Mouse (Mus musculus) intestine, embryonic 14.5 days (tissue): Measurements from ENCODE around the gene Pkdcc. TPM values are rescaled to one million over a fixed set of nuclear protein-coding genes. Genes with fewer than 3 reads are reported as not detected.
A peak's percentile ranks its signal among the peaks of the same experiment; 100 is the strongest.

Source experiments
- ATAC-seq: fragments of 200-750 bp; cut with Nextera tagmentation; replicated peaks from 2 replicates; pipeline ENCODE4 v1.8.0; 2017; ENCODE audit warnings: low read depth, moderate number of reproducible peaks, moderate TSS enrichment, moderate library complexity; ENCODE audit not compliant: low FRiP score, low TSS enrichment
- DNase-seq: peaks from one replicate; pipeline ENCODE4 v3.0.0-alpha.2; 2018; ENCODE audit warnings: low spot score
- H3K27ac ChIP-seq: fragments of 300-500 bp; sonication (generic); 2 replicates; pipeline ENCODE4 v1.5.1; 2014; ENCODE audit warnings: low read depth, mild to moderate bottlenecking, control low read depth
- H3K27me3 ChIP-seq: fragments of 300-500 bp; sonication (generic); replicated peaks from 2 replicates; pipeline ENCODE4 v1.6.1; 2014; ENCODE audit warnings: low read length, control low read depth; ENCODE audit not compliant: control insufficient read depth, insufficient read depth
- H3K36me3 ChIP-seq: fragments of 300-500 bp; sonication (generic); 2 replicates; pipeline ENCODE4 v1.6.1; 2014; ENCODE audit warnings: low read length, control low read depth; ENCODE audit not compliant: control insufficient read depth, insufficient read depth
- H3K4me1 ChIP-seq: fragments of 300-500 bp; sonication (generic); replicated peaks from 2 replicates; pipeline ENCODE4 v1.6.1; 2014; ENCODE audit warnings: low read length, control low read depth, mixed read lengths; ENCODE audit not compliant: control insufficient read depth, insufficient read depth
- H3K4me2 ChIP-seq: fragments of 300-500 bp; sonication (generic); 2 replicates; pipeline ENCODE4 v1.6.1; 2014; ENCODE audit warnings: low read length
- H3K4me3 ChIP-seq: fragments of 300-500 bp; sonication (generic); 2 replicates; pipeline ENCODE4 v1.5.1; 2014; ENCODE audit warnings: low read depth, low read length, control low read depth, mixed read lengths
- H3K9ac ChIP-seq: fragments of 300-500 bp; sonication (generic); 2 replicates; pipeline ENCODE4 v1.6.1; 2014; ENCODE audit warnings: mild to moderate bottlenecking, low read length
- H3K9me3 ChIP-seq: fragments of 300-500 bp; sonication (generic); 2 replicates; pipeline ENCODE4 v1.6.1; 2016; ENCODE audit warnings: low read length, control low read depth; ENCODE audit not compliant: control insufficient read depth
- WGBS: fragments of 180-500 bp; shearing (Covaris S2); extraction: QIAGEN DNeasy Blood & Tissue Kit; methylation state at CpG from one replicate; pipeline ENCODE4 v1.1.7; 2014; 5-methylcytosine and 5-hydroxymethylcytosine counted together
- polyA plus RNA-seq: library from polyadenylated mRNA; unstranded; fragments of >200 nt; fragmentation: Nextera tagmentation; extraction: Ambion mirVana; gene quantifications from 2 replicates; pipeline ENCODE4 v1.2.1, GENCODE M21; 2014

Gene Pkdcc
- polyA plus RNA-seq, 1 experiment from 2014 or later: 44.2 TPM

- Histone ChIP-seq H3K36me3 (no peaks in the 10 kb centered on the region), H3K9ac (no peak overlapping the region), H3K9me3 (no peaks in the 10 kb centered on the region), H3K27me3 (no peaks in the 10 kb centered on the region; the same call in none of the 2 replicates), H3K4me1 (peaks cover 12% of the 10 kb centered on the region; the same call in 1 of the 2 replicates), H3K4me2 (no peak overlapping the region), H3K27ac (no peak overlapping the region), H3K4me3 (no peak overlapping the region)
- WGBS: 76% methylated on average over 3 of the region's 3 CpGs
- DNase-seq (no peak), ATAC-seq (no peak)
These were observed 30.4 kb downstream of the Pkdcc start for GRCm38 (mm10) chr17:83245460-83245859.

- WGBS: 52% methylated on average over 7 of the region's 7 CpGs
- Histone ChIP-seq H3K9ac (no peak overlapping the region), H3K4me3 (no peak overlapping the region), H3K4me2 (no peak overlapping the region), H3K27me3 (no peaks in the 10 kb centered on the region; the same call in none of the 2 replicates), H3K27ac (no peak overlapping the region), H3K4me1 (peaks cover 17% of the 10 kb centered on the region), H3K9me3 (no peaks in the 10 kb centered on the region), H3K36me3 (no peaks in the 10 kb centered on the region)
- DNase-seq (no peak), ATAC-seq (no peak)
These were observed 31.0 kb downstream of the Pkdcc start for GRCm38 (mm10) chr17:83246090-83246489.

- H3K4me3 ChIP-seq: no peak overlapping the region
- no peaks in the 10 kb centered on the region; the same call in none of the 2 replicates for H3K27me3 ChIP-seq
- H3K4me2 ChIP-seq: no peak overlapping the region
- no peak overlapping the region for H3K9ac ChIP-seq
- H3K4me1 ChIP-seq: peaks cover 26% of the 10 kb centered on the region
- WGBS: 62% methylated on average over 4 of the region's 4 CpGs
- no peaks in the 10 kb centered on the region for H3K36me3 ChIP-seq
- DNase-seq (no peak), ATAC-seq (no peak)
- no peaks in the 10 kb centered on the region for H3K9me3 ChIP-seq
- H3K27ac ChIP-seq: no peak overlapping the region
These were observed 32.1 kb downstream of the Pkdcc start for GRCm38 (mm10) chr17:83247176-83247575.

- ATAC-seq (no peak), DNase-seq (no peak)
- Histone ChIP-seq H3K4me3 (no peak overlapping the region), H3K4me2 (no peak overlapping the region), H3K9me3 (no peaks in the 10 kb centered on the region), H3K36me3 (no peaks in the 10 kb centered on the region), H3K27me3 (no peaks in the 10 kb centered on the region; the same call in none of the 2 replicates), H3K4me1 (peaks cover 26% of the 10 kb centered on the region), H3K27ac (no peak overlapping the region), H3K9ac (no peak overlapping the region)
- 50% methylated on average over 2 of the region's 2 CpGs for WGBS
These were observed 33.4 kb downstream of the Pkdcc start for GRCm38 (mm10) chr17:83248467-83248866.

- H3K27ac ChIP-seq: peak overlapping the region; percentile 54; the same call in 1 of the 2 replicates
- no peak overlapping the region for H3K9ac ChIP-seq
- ATAC-seq: 0 out of 2 replicates have a peak, but pooled peaks have one; percentile 28
These were observed 35.9 kb downstream of the Pkdcc start for GRCm38 (mm10) chr17:83250903-83251526.

DNA sequence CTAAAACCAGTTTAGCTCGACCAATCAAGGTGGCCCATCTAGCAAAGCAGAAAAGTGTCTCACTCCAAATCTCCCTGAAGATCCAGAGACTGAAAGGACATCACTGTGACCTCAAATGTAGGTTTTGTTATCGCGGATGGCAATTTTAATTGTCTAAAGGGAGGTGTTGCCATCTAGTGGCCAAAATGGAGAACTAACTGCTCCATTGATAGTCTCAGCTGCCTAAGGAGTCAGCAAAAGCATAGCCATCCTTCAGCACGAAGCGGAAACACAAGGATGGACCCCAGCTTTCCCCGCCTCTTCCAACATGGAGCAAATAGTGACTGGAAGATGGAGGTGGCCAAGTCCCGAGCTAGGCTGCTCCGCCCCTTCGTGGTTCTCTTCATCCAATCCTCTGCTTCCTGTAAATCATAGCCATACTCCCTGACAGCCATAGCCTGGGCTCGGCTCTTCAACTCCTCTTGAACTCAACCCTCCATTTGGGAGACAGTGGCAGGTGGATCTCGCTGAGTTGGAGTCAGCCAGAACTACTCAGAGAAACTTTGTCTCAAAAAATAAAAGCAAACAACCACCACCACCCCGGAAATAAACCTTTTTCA lies 38.1 kb downstream of the Pkdcc start:
- H3K4me2 ChIP-seq: no peak overlapping the region
- no peak overlapping the region for H3K9ac ChIP-seq
- no peak; the same call in 1 of the 2 replicates for ATAC-seq
- no peaks in the 10 kb centered on the region for H3K36me3 ChIP-seq
- H3K4me3 ChIP-seq: no peak overlapping the region
- H3K4me1 ChIP-seq: peaks cover 16% of the 10 kb centered on the region
- H3K27me3 ChIP-seq: no peaks in the 10 kb centered on the region
- no peak overlapping the region for H3K27ac ChIP-seq
- H3K9me3 ChIP-seq: 0 out of 2 replicates have a peak, but pooled peaks cover 2% of the 10 kb centered on the region
- 29% methylated on average over 12 of the region's 12 CpGs for WGBS
- no peak for DNase-seq

More at GRCm38 (mm10) chr17:83250903-83251526, 35.9 kb downstream of the Pkdcc start:
- WGBS: 37% methylated on average over 18 of the region's 18 CpGs
- Histone ChIP-seq H3K4me2 (no peak overlapping the region; the same call in 1 of the 2 replicates), H3K4me1 (peaks cover 23% of the 10 kb centered on the region), H3K27me3 (no peaks in the 10 kb centered on the region; the same call in 1 of the 2 replicates), H3K36me3 (no peaks in the 10 kb centered on the region), H3K4me3 (no peak overlapping the region), H3K9me3 (0 out of 2 replicates have a peak, but pooled peaks cover 2% of the 10 kb centered on the region)
- peak; percentile 77 for DNase-seq

GRCm38 (mm10) chr17:83267202-83268128 lies 52.4 kb downstream of the Pkdcc start:
- Histone ChIP-seq H3K36me3 (no peaks in the 10 kb centered on the region), H3K4me1 (0 out of 2 replicates have a peak, but pooled peaks cover 4% of the 10 kb centered on the region), H3K27ac (no peak overlapping the region), H3K4me2 (peak overlapping the region; percentile 56), H3K9ac (no peak overlapping the region), H3K9me3 (no peaks in the 10 kb centered on the region), H3K4me3 (peak overlapping the region; percentile 28), H3K27me3 (no peaks in the 10 kb centered on the region)
- DNase-seq (peak; percentile 71), ATAC-seq (peak; percentile 94)
- WGBS: 43% methylated on average over 23 of the region's 23 CpGs

- 3% methylated on average over 3 of the region's 3 CpGs for WGBS
These were observed 56.4 kb downstream of the Pkdcc start for GRCm38 (mm10) chr17:83271509-83271908.

More at GRCm38 (mm10) chr17:83271509-83271908, 56.4 kb downstream of the Pkdcc start:
- Histone ChIP-seq H3K4me2 (no peak overlapping the region), H3K36me3 (no peaks in the 10 kb centered on the region), H3K4me1 (peaks cover 18% of the 10 kb centered on the region), H3K9ac (no peak overlapping the region), H3K9me3 (no peaks in the 10 kb centered on the region), H3K4me3 (no peak overlapping the region), H3K27me3 (no peaks in the 10 kb centered on the region), H3K27ac (no peak overlapping the region)
- ATAC-seq (no peak), DNase-seq (peak; percentile 93)
